Mouse (Mus musculus): ENCODE results near the gene Map3k10.
A peak's percentile ranks its signal among the peaks of the same experiment; 100 is the strongest.

DNA sequence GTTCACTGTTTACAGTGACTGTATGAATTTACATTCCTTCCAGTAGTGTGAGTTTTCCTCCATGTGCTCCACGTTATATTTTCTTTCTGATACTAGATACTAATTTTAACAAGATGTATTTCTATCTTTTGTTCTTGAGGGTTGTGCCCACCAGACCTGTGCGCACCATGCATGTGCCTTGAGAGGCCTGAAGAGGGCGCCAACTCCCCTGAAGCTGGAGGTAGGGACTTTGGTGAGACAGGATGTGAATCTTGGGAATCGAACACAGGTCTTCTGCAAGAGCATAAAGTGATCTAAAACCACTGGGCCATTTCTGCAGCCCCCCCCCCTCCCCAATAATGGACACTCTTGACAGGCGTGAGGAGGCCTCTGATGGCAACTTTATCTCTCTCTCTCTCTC lies 16.7 kb upstream of the Map3k10 start:
- TF ChIP-seq MAX (IDR thresholded peaks at IDR 0.05) (no peak), CTCF (IDR thresholded peaks at IDR 0.05; ENCODE audit: control insufficient read depth, insufficient read depth, insufficient read length) (peak; percentile 42), MYOG (IDR thresholded peaks at IDR 0.05; ENCODE audit: control insufficient read depth, extremely low read depth, insufficient read length) (no peak), USF1 (IDR thresholded peaks at IDR 0.05; ENCODE audit: low read depth) (no peak), FOSL1 (IDR thresholded peaks at IDR 0.05; ENCODE audit: insufficient read depth, low read length, poor library complexity, severe bottlenecking) (no peak), CEBPB (IDR thresholded peaks at IDR 0.05; ENCODE audit: low read depth) (no peak)
